ENCODE assay signal across 8 mouse cellular contexts in the genomic region with DNA sequence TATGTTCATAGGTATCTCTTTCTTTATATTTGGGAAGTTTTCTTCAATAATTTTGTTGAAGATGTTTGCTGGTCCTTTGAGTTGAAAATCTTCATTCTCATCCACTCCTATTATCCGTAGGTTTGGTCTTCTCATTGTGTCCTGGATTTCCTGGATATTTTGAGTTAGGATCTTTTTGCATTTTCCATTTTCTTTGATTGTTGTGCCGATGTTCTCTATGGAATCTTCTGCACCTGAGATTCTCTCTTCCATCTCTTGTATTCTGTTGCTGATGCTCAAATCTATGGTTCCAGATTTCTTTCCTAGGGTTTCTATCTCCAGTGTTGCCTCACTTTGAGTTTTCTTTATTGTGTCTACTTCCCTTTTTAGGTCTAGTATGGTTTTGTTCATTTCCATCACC. TPM values are rescaled to one million over a fixed set of nuclear protein-coding genes. Genes with fewer than 3 reads are reported as not detected.
DNase-seq lines count a peak whose midpoint lies in the region; ATAC-seq and TF ChIP-seq lines count a peak whose summit lies in the region.
"Not testable (repeated sequence)": the region's sequence is repeated elsewhere in the genome, so short reads cannot be mapped to it uniquely, and the experiment has no call there.

A gene (plus strand): TSS at position 301 of the 400 bp plus-strand sequence.

- WGBS in embryonic facial prominence, embryonic 15.5 days: no CpG with 5 or more reads among the region's 2 CpGs
- no CpG with 5 or more reads among the region's 2 CpGs for WGBS in hindbrain, embryonic 11.5 days
- WGBS in liver, adult 2 months: no CpG with 5 or more reads among the region's 2 CpGs
- no CpG with 5 or more reads among the region's 2 CpGs for WGBS in midbrain, embryonic 11.5 days
- no CpG with 5 or more reads among the region's 2 CpGs for WGBS in stomach, postnatal 0 days

- DNase-seq in adrenal gland, adult 2 months; gonadal fat pad, adult 2 months (ENCODE audit: low read depth); hindbrain, embryonic 11.5 days (ENCODE audit: low spot score); layer of hippocampus, adult 8-10 months (ENCODE audit: low spot score in 2 of 2); liver, adult 2 months (ENCODE audit: extremely low read depth, low read depth, low spot score); midbrain, embryonic 11.5 days (ENCODE audit: low spot score, missing footprints); stomach, postnatal 0 days (ENCODE audit: low spot score): not testable (repeated sequence)

- H3K79me2 ChIP-seq in liver, adult 2 months (ENCODE audit: control insufficient read depth, insufficient read depth, low read length): not testable (repeated sequence)

- H3K9me3 ChIP-seq in embryonic facial prominence, embryonic 15.5 days (replicated peaks); hindbrain, embryonic 11.5 days (ENCODE audit: control insufficient read depth, low read length); midbrain, embryonic 11.5 days (ENCODE audit: control insufficient read depth, low read length); stomach, postnatal 0 days (ENCODE audit: control insufficient read depth, low read length): not testable (repeated sequence)

- TF ChIP-seq CTCF in liver, adult 2 months (IDR thresholded peaks at IDR 0.05; ENCODE audit: low read depth, low read length); stomach, postnatal 0 days (IDR thresholded peaks at IDR 0.05; ENCODE audit: low read depth): not testable (repeated sequence)

- H3K4me3 ChIP-seq in embryonic facial prominence, embryonic 15.5 days (replicated peaks); hindbrain, embryonic 11.5 days (ENCODE audit: low read depth, low read length); liver, adult 2 months (ENCODE audit: insufficient read depth, low read depth, low read length); midbrain, embryonic 11.5 days (ENCODE audit: low read depth, low read length); stomach, postnatal 0 days (ENCODE audit: low read depth, low read length): not testable (repeated sequence)

- H3K4me2 ChIP-seq in embryonic facial prominence, embryonic 15.5 days (replicated peaks); hindbrain, embryonic 11.5 days (replicated peaks; ENCODE audit: low read depth, low read length); midbrain, embryonic 11.5 days; stomach, postnatal 0 days (replicated peaks; ENCODE audit: low read depth): not testable (repeated sequence)

- H3K36me3 ChIP-seq in embryonic facial prominence, embryonic 15.5 days; hindbrain, embryonic 11.5 days (ENCODE audit: control insufficient read depth, insufficient read depth, low read length); liver, adult 2 months (ENCODE audit: control insufficient read depth, insufficient read depth, low read length); midbrain, embryonic 11.5 days (ENCODE audit: control insufficient read depth, insufficient read depth, low read length); stomach, postnatal 0 days (ENCODE audit: control insufficient read depth, insufficient read depth, low read length): not testable (repeated sequence)

- H3K27me3 ChIP-seq in embryonic facial prominence, embryonic 15.5 days; hindbrain, embryonic 11.5 days (ENCODE audit: control insufficient read depth, insufficient read depth, low read length); liver, adult 2 months (ENCODE audit: control insufficient read depth, insufficient read depth, low read length); midbrain, embryonic 11.5 days (ENCODE audit: control insufficient read depth, insufficient read depth, low read length); stomach, postnatal 0 days (ENCODE audit: control insufficient read depth, insufficient read depth, low read length): not testable (repeated sequence)

- not testable (repeated sequence) for TF ChIP-seq EP300 in stomach, postnatal 0 days (optimal IDR thresholded peaks at IDR 0.05)

- TF ChIP-seq POLR2A in liver, adult 2 months (IDR thresholded peaks at IDR 0.05; ENCODE audit: extremely low read depth, insufficient read depth, low read length): not testable (repeated sequence)

- ATAC-seq in embryonic facial prominence, embryonic 15.5 days (ENCODE audit: insufficient number of reproducible peaks, low FRiP score, low TSS enrichment, low read depth); hindbrain, embryonic 11.5 days (ENCODE audit: low FRiP score); midbrain, embryonic 11.5 days (ENCODE audit: low FRiP score); stomach, postnatal 0 days (ENCODE audit: low FRiP score, low TSS enrichment): not testable (repeated sequence)

- not testable (repeated sequence) for H3K9ac ChIP-seq in embryonic facial prominence, embryonic 15.5 days; hindbrain, embryonic 11.5 days (ENCODE audit: low read depth, low read length); liver, adult 2 months (ENCODE audit: low read depth, low read length); midbrain, embryonic 11.5 days (ENCODE audit: low read length); stomach, postnatal 0 days (ENCODE audit: low read length)

- not testable (repeated sequence) for H3K27ac ChIP-seq in embryonic facial prominence, embryonic 15.5 days (replicated peaks); hindbrain, embryonic 11.5 days (ENCODE audit: low read depth, low read length); liver, adult 2 months (replicated peaks; ENCODE audit: insufficient read depth, low read depth, low read length); midbrain, embryonic 11.5 days (ENCODE audit: low read depth, low read length); stomach, postnatal 0 days (replicated peaks)

- H3K4me1 ChIP-seq in embryonic facial prominence, embryonic 15.5 days; hindbrain, embryonic 11.5 days (replicated peaks; ENCODE audit: control insufficient read depth, insufficient read depth, low read length); liver, adult 2 months (ENCODE audit: control insufficient read depth, insufficient read depth, low read length); midbrain, embryonic 11.5 days (ENCODE audit: control insufficient read depth, insufficient read depth, low read length); stomach, postnatal 0 days (replicated peaks; ENCODE audit: control insufficient read depth, insufficient read depth): not testable (repeated sequence)

RNA-seq across cellular contexts. Expression of the gene that starts here (rescaled TPM):
- total RNA-seq in adrenal gland, adult 2 months (2021): 100 to 1,000 TPM in 1 of 2 experiments, 10 to 100 TPM in 1; 94.8 to 104 TPM
- polyA plus RNA-seq in adrenal gland, adult 2 months (2012; rRNA removed): 22.5 and 34.7 TPM in 2 replicates
- 99.7 and 100.0 TPM in 2 replicates for polyA plus RNA-seq in embryonic facial prominence, embryonic 15.5 days (2015; fragmentation: Nextera tagmentation; extraction: Ambion mirVana)
- polyA plus RNA-seq in gonadal fat pad, adult 2 months (2012; rRNA removed): 16.6 and 18.1 TPM in 2 replicates
- polyA plus RNA-seq in hindbrain, embryonic 11.5 days (2014; fragmentation: Nextera tagmentation; extraction: Ambion mirVana): 73.1 and 76.9 TPM in 2 replicates
- total RNA-seq in layer of hippocampus, adult 8-10 months (2022): 100 to 1,000 TPM; 102 to 128 (median 113) TPM
- total RNA-seq in liver, adult 2 months (2014; rRNA removed): 11.8 and 12.6 TPM in 2 replicates
- 18.9 and 21.7 TPM in 2 replicates for polyA plus RNA-seq in liver, adult 2 months (2012; rRNA removed)
- polyA plus RNA-seq in midbrain, embryonic 11.5 days (2014; fragmentation: Nextera tagmentation; extraction: Ambion mirVana): 69.2 and 71.2 TPM in 2 replicates
- polyA plus RNA-seq in stomach, postnatal 0 days (2015; fragmentation: Nextera tagmentation; extraction: Ambion mirVana): 104 TPM in 2 replicates
